In genomic region chr8:105637601-105638041, GRCm38 (mm10) we compare ENCODE assay signal across 8 mouse cellular contexts. TPM values are rescaled to one million over a fixed set of nuclear protein-coding genes. Genes with fewer than 3 reads are reported as not detected.
DNase-seq lines count a peak whose midpoint lies in the region; ATAC-seq and TF ChIP-seq lines count a peak whose summit lies in the region.

No protein-coding gene starts in this region.

- peak overlapping the region; percentile 71 for H3K4me2 ChIP-seq in heart, postnatal 0 days (ENCODE audit: low read depth, low read length)
- peak overlapping the region; percentile 72 for H3K4me2 ChIP-seq in embryonic facial prominence, embryonic 15.5 days (replicated peaks)
- H3K4me2 ChIP-seq in limb, embryonic 15.5 days = peak overlapping the region; percentile 79

- TF ChIP-seq POLR2A in olfactory bulb, adult 2 months (IDR thresholded peaks at IDR 0.05; ENCODE audit: insufficient read depth, low read depth, low read length) = no peak

- no peak for ATAC-seq in heart, postnatal 0 days (ENCODE audit: insufficient read depth, low read depth)
- no peak; the same call in 1 of the 2 replicates for ATAC-seq in G1E (ENCODE audit: extremely low read depth, insufficient number of reproducible peaks, low FRiP score, poor library complexity, severe bottlenecking)
- ATAC-seq in embryonic facial prominence, embryonic 15.5 days (ENCODE audit: insufficient number of reproducible peaks, low FRiP score, low TSS enrichment, low read depth) = no peak
- ATAC-seq in limb, embryonic 15.5 days (ENCODE audit: insufficient number of reproducible peaks, low FRiP score, low TSS enrichment, low read depth) = no peak

- peak overlapping the region; percentile 97 for H3K9ac ChIP-seq in heart, postnatal 0 days (replicated peaks; ENCODE audit: low read depth, low read length)
- peak overlapping the region; percentile 93 for H3K9ac ChIP-seq in embryonic facial prominence, embryonic 15.5 days
- H3K9ac ChIP-seq in limb, embryonic 15.5 days = peak overlapping the region; percentile 95

- 0% methylated on average over 11 of the region's 11 CpGs for WGBS in heart, postnatal 0 days
- under 1% methylated on average over 11 of the region's 11 CpGs for WGBS in embryonic facial prominence, embryonic 15.5 days
- under 1% methylated on average over 11 of the region's 11 CpGs for WGBS in limb, embryonic 15.5 days
- under 1% methylated on average over 11 of the region's 11 CpGs for WGBS in olfactory bulb, adult 2 months

- no peaks in the 10 kb centered on the region for H3K27me3 ChIP-seq in heart, postnatal 0 days (ENCODE audit: control insufficient read depth, insufficient read depth, low read length)
- H3K27me3 ChIP-seq in G1E (ENCODE audit: insufficient read depth, low read length) = no peaks in the 10 kb centered on the region
- no peaks in the 10 kb centered on the region for H3K27me3 ChIP-seq in embryonic facial prominence, embryonic 15.5 days
- H3K27me3 ChIP-seq in limb, embryonic 15.5 days = no peaks in the 10 kb centered on the region

- DNase-seq in heart, postnatal 0 days (ENCODE audit: low spot score) = peak; percentile 30
- no peak for DNase-seq in heart, postnatal 25 days (ENCODE audit: low spot score)
- DNase-seq in G1E (ENCODE audit: low spot score) = no peak
- DNase-seq in layer of hippocampus, postnatal 14 days (ENCODE audit: low spot score in 2 of 2) = no peak
- DNase-seq in kidney, adult 9 months = no peak

- H3K4me1 ChIP-seq in heart, postnatal 0 days (ENCODE audit: control insufficient read depth, insufficient read depth) = peaks cover 22% of the 10 kb centered on the region
- H3K4me1 ChIP-seq in G1E (ENCODE audit: insufficient read depth, low read depth, low read length) = peaks cover 47% of the 10 kb centered on the region
- H3K4me1 ChIP-seq in embryonic facial prominence, embryonic 15.5 days = peaks cover 24% of the 10 kb centered on the region
- H3K4me1 ChIP-seq in limb, embryonic 15.5 days = peaks cover 29% of the 10 kb centered on the region
- peaks cover 5% of the 10 kb centered on the region for H3K4me1 ChIP-seq in olfactory bulb, adult 2 months (ENCODE audit: control insufficient read depth, insufficient read depth, low read length)

- H3K27ac ChIP-seq in heart, postnatal 0 days (ENCODE audit: low read depth) = peak overlapping the region; percentile 98
- H3K27ac ChIP-seq in embryonic facial prominence, embryonic 15.5 days (replicated peaks) = peak overlapping the region; percentile 100
- peak overlapping the region; percentile 100 for H3K27ac ChIP-seq in limb, embryonic 15.5 days
- H3K27ac ChIP-seq in olfactory bulb, adult 2 months (ENCODE audit: insufficient read depth, low read depth, low read length) = peak overlapping the region; percentile 10; the same call in 1 of the 2 replicates

- TF ChIP-seq CTCF in heart, postnatal 0 days (IDR thresholded peaks at IDR 0.05; ENCODE audit: low read depth) = no peak
- no peak for TF ChIP-seq CTCF in G1E (IDR thresholded peaks at IDR 0.05; ENCODE audit: low read depth, low read length)
- TF ChIP-seq CTCF in olfactory bulb, adult 2 months (IDR thresholded peaks at IDR 0.05; ENCODE audit: insufficient read depth, low read depth, low read length) = no peak

- H3K9me3 ChIP-seq in heart, postnatal 0 days (replicated peaks; ENCODE audit: control insufficient read depth, low read length) = no peaks in the 10 kb centered on the region
- H3K9me3 ChIP-seq in G1E (replicated peaks) = no peaks in the 10 kb centered on the region
- no peaks in the 10 kb centered on the region for H3K9me3 ChIP-seq in embryonic facial prominence, embryonic 15.5 days (replicated peaks)
- H3K9me3 ChIP-seq in limb, embryonic 15.5 days = no peaks in the 10 kb centered on the region

- TF ChIP-seq EP300 in heart, postnatal 0 days (IDR thresholded peaks at IDR 0.05; ENCODE audit: low read depth) = no peak

- peak overlapping the region; percentile 83 for H3K4me3 ChIP-seq in heart, postnatal 0 days (ENCODE audit: low read depth, low read length)
- peak overlapping the region; percentile 90 for H3K4me3 ChIP-seq in G1E (ENCODE audit: low read depth, low read length)
- peak overlapping the region; percentile 92 for H3K4me3 ChIP-seq in embryonic facial prominence, embryonic 15.5 days (replicated peaks)
- peak overlapping the region; percentile 65 for H3K4me3 ChIP-seq in limb, embryonic 15.5 days
- H3K4me3 ChIP-seq in olfactory bulb, adult 2 months (ENCODE audit: insufficient read depth, low read depth, low read length) = peak overlapping the region; percentile 80

- no peaks in the 10 kb centered on the region for H3K36me3 ChIP-seq in heart, postnatal 0 days (replicated peaks; ENCODE audit: control insufficient read depth, insufficient read depth, low read length)
- H3K36me3 ChIP-seq in G1E (replicated peaks) = peaks cover 27% of the 10 kb centered on the region
- no peaks in the 10 kb centered on the region for H3K36me3 ChIP-seq in embryonic facial prominence, embryonic 15.5 days
- no peaks in the 10 kb centered on the region for H3K36me3 ChIP-seq in limb, embryonic 15.5 days

- intact Hi-C loops in heart, postnatal 25 days (cut with DNase I) = loop anchor here (2.0 to 5.0 kb wide), 2 partner anchors 41 to 50 kb away; partner anchors contain the start of gene Carmil2

RNA-seq across cellular contexts. Expression of gene Agrp, which starts 0.4 kb away (rescaled TPM):
- total RNA-seq in heart, postnatal 0 days (2014; rRNA removed; ENCODE audit: low replicate concordance) = not detected in 2 replicates
- polyA plus RNA-seq in heart, postnatal 0 days (2015; fragmentation: Nextera tagmentation; extraction: Ambion mirVana) = 0.25 and 0.53 TPM in 2 replicates
- total RNA-seq in heart, postnatal 25 days (2021) = not detected
- total RNA-seq in G1E (2014; fragmentation: Nextera tagmentation) (not detected in 2 replicates), G1E (2017) (not detected in 2 replicates)
- polyA plus RNA-seq in G1E (2012) = 0.10 TPM in 1 of 2 replicates, not detected in the other
- polyA plus RNA-seq in embryonic facial prominence, embryonic 15.5 days (2015; fragmentation: Nextera tagmentation; extraction: Ambion mirVana) = 1.7 and 2.3 TPM in 2 replicates
- polyA plus RNA-seq in limb, embryonic 15.5 days (2015; fragmentation: Nextera tagmentation; extraction: Ambion mirVana) = 1.8 and 2.4 TPM in 2 replicates
- not detected in 2 replicates for polyA plus RNA-seq in olfactory bulb, adult 2 months (2012; ENCODE audit: insufficient read depth, insufficient read length, low replicate concordance, missing spikeins)
- not detected for total RNA-seq in layer of hippocampus, postnatal 14 days (2021)

RNA-seq across cellular contexts. Expression of gene Ctcf, which starts 1.3 kb away (rescaled TPM):
- total RNA-seq in heart, postnatal 0 days (2014; rRNA removed; ENCODE audit: low replicate concordance) = 13.7 and 21.3 TPM in 2 replicates
- 42.0 and 42.3 TPM in 2 replicates for polyA plus RNA-seq in heart, postnatal 0 days (2015; fragmentation: Nextera tagmentation; extraction: Ambion mirVana)
- 10 to 100 TPM; 36.4 to 43.6 TPM for total RNA-seq in heart, postnatal 25 days (2021)
- total RNA-seq in G1E (2014; fragmentation: Nextera tagmentation) (97.8 and 133 TPM in 2 replicates), G1E (2017) (62.3 and 78.9 TPM in 2 replicates)
- 155 and 190 TPM in 2 replicates for polyA plus RNA-seq in G1E (2012)
- polyA plus RNA-seq in embryonic facial prominence, embryonic 15.5 days (2015; fragmentation: Nextera tagmentation; extraction: Ambion mirVana) = 118 and 122 TPM in 2 replicates
- 93.8 and 108 TPM in 2 replicates for polyA plus RNA-seq in limb, embryonic 15.5 days (2015; fragmentation: Nextera tagmentation; extraction: Ambion mirVana)
- 898 TPM in 1 of 2 replicates, not detected in the other for polyA plus RNA-seq in olfactory bulb, adult 2 months (2012; ENCODE audit: insufficient read depth, insufficient read length, low replicate concordance, missing spikeins)
- 10 to 100 TPM; 60.4 to 64.1 TPM for total RNA-seq in layer of hippocampus, postnatal 14 days (2021)

RNA-seq across cellular contexts. Expression of gene Ripor1, which starts 32.6 kb away (rescaled TPM):
- total RNA-seq in heart, postnatal 0 days (2014; rRNA removed; ENCODE audit: low replicate concordance) = 10.6 and 15.9 TPM in 2 replicates
- 21.2 and 22.2 TPM in 2 replicates for polyA plus RNA-seq in heart, postnatal 0 days (2015; fragmentation: Nextera tagmentation; extraction: Ambion mirVana)
- total RNA-seq in heart, postnatal 25 days (2021) = 10 to 100 TPM; 41.7 to 50.9 TPM
- total RNA-seq in G1E (2014; fragmentation: Nextera tagmentation) (179 and 221 TPM in 2 replicates), G1E (2017) (8.0 and 11.0 TPM in 2 replicates)
- 141 and 150 TPM in 2 replicates for polyA plus RNA-seq in G1E (2012)
- polyA plus RNA-seq in embryonic facial prominence, embryonic 15.5 days (2015; fragmentation: Nextera tagmentation; extraction: Ambion mirVana) = 21.6 and 24.9 TPM in 2 replicates
- polyA plus RNA-seq in limb, embryonic 15.5 days (2015; fragmentation: Nextera tagmentation; extraction: Ambion mirVana) = 20.9 and 24.6 TPM in 2 replicates
- polyA plus RNA-seq in olfactory bulb, adult 2 months (2012; ENCODE audit: insufficient read depth, insufficient read length, low replicate concordance, missing spikeins) = not detected in 2 replicates
- total RNA-seq in layer of hippocampus, postnatal 14 days (2021) = 10 to 100 TPM; 81.6 to 86.9 TPM

RNA-seq across cellular contexts. Expression of gene Carmil2, which starts 48.5 kb away (rescaled TPM):
- 1.3 and 1.4 TPM in 2 replicates for total RNA-seq in heart, postnatal 0 days (2014; rRNA removed; ENCODE audit: low replicate concordance)
- 0.05 and 0.10 TPM in 2 replicates for polyA plus RNA-seq in heart, postnatal 0 days (2015; fragmentation: Nextera tagmentation; extraction: Ambion mirVana)
- total RNA-seq in heart, postnatal 25 days (2021) = under 1 TPM; 0.18 to 0.20 TPM
- total RNA-seq in G1E (2014; fragmentation: Nextera tagmentation) (2.4 TPM in 1 of 2 replicates, not detected in the other), G1E (2017) (0.22 and 0.35 TPM in 2 replicates)
- polyA plus RNA-seq in G1E (2012) = 0.59 and 0.89 TPM in 2 replicates
- 0.77 and 1.0 TPM in 2 replicates for polyA plus RNA-seq in embryonic facial prominence, embryonic 15.5 days (2015; fragmentation: Nextera tagmentation; extraction: Ambion mirVana)
- polyA plus RNA-seq in limb, embryonic 15.5 days (2015; fragmentation: Nextera tagmentation; extraction: Ambion mirVana) = 0.47 and 0.58 TPM in 2 replicates
- polyA plus RNA-seq in olfactory bulb, adult 2 months (2012; ENCODE audit: insufficient read depth, insufficient read length, low replicate concordance, missing spikeins) = 218 TPM in 1 of 2 replicates, not detected in the other
- total RNA-seq in layer of hippocampus, postnatal 14 days (2021) = 10 to 100 TPM; 64.7 to 68.4 TPM

Comparison
In these comparisons a context has a peak if more than half of its experiments do, and no peak if none do; other contexts are left out.
1. H3K27ac ChIP-seq: peak in every context shown above with its lines; median percentile 100 in embryonic facial prominence, embryonic 15.5 days; 100 in limb, embryonic 15.5 days; 98 in heart, postnatal 0 days; 10 in olfactory bulb, adult 2 months.